Mouse (Mus musculus) erythroblast, embryonic 14.5 days (primary cell): Measurements from ENCODE around the gene Rfx2.

ENCODE experiments used
- GATA1 ChIP-seq: IDR thresholded peaks from 2 replicates; pipeline ENCODE4 v1.6.1; 2012; ENCODE audit warnings: low read length, inconsistent platforms, mixed read lengths
- TAL1 ChIP-seq: IDR thresholded peaks from 3 replicates; pipeline ENCODE4 v1.6.1; 2012; ENCODE audit warnings: low read length, inconsistent platforms, mixed read lengths

- TF ChIP-seq GATA1: no peak
- no peak for TF ChIP-seq TAL1
Measured at GRCm38 (mm10) chr17:56753452-56753851, 77.4 kb downstream of the Rfx2 start.
